Mouse (Mus musculus): Measurements from ENCODE around the gene Cldn6.

Cldn6 gene

DNA sequence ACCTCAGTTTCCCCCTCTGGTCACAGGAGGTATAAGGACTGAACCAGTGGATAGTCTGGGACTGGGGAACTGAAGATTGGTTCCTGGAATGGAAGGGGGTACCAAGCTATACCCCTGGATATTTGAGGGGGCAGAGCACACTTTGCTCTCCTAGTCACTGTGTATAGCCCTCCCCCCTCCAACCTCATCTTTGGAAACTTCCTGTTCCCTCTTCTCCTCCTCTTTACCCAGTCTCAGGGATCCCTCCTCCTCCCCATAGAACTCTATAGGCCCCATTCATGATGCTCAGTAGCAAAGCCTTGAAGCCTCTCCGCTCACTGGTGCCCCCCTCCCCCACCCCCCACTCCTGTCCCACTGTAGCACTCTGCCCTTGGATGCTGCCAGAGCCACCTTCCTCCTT lies 40.4 kb downstream of the Cldn6 start:
- DNase-seq (ENCODE audit: extremely low read depth, low read depth, low spot score), result no peak

DNA sequence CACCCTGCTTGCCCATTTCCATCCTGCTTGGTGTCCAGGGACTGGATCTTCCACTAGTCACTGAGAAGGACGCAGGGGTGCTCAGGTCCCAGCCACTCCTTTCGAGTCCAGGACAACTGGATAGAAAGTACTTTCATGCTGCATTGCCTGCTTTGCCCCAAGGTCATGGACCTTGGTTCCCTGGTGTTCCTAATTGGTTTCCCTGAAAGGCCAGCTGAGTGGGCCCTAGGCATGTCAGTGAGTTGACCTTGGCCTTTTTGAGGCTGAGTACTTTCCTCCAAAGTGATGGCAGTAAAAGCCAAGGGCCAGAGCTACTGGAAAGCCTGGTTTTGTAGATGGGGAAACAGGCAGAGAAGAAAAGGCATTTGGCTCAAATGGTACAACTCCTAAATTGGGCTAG lies 42.8 kb downstream of the Cldn6 start:
- DNase-seq (ENCODE audit: extremely low read depth, low read depth, low spot score), result no peak

DNA sequence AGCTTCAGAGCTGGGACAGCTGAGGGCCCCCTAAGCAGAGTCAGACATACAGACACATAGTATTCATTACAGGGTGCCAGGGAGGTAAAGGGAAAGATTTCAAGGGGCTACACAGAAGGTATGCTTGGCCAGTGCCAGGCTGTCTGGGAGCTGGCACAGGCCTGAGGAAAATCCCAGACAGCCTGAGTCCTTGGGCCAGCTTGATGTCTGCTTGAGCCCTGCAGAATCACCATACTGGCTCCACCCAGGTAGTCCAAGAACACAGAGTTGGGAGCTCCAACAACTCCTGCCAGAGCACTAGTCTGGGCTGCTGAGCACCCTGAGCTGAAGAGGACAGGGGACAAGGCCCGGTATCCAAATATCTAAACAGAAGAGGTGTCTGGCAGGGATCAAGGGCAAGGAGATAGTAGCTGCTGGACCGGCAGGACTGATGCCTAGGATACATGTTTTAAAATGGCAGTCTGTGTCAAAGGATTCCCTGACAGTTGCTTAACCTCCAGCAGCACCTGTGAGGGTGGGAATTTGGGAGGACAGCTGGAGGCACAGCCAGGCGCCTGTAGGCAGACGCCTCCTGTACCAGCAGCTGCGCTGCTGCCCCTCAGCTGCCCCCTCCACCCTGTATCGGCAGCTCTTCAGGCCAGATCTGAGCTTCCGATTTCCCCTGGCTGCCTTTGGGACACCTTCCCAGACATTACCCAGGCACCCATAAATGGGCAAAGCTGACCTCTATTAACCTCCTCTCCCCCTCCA lies 43.5 kb downstream of the Cldn6 start, which contains the start of gene 1520401A03Rik:
TSS of gene 1520401A03Rik (minus strand) at position 408 of the 750 bp plus-strand sequence.
- DNase-seq (ENCODE audit: extremely low read depth, low read depth, low spot score), result no peak

DNA sequence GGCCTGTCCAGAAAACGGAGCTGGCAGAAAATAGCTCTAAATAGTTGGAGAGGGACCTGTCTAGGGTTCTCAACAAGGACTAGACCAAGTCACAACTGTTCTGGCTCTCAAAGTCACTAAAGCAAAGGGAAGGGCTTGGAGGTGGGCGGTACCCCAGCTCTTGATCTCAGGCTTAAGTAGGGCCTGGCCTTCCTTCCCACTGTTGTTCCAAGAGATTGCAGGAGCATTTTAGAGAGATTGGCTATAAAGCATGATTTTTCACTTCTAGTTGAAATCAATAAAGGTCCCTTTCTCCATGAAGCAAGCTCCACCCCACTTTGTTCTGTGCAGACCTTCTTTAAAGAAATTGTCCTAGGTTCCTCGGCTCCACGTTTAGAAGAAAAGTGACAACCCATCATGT lies 46.4 kb downstream of the Cldn6 start:
- DNase-seq (ENCODE audit: extremely low read depth, low read depth, low spot score), result no peak

DNA sequence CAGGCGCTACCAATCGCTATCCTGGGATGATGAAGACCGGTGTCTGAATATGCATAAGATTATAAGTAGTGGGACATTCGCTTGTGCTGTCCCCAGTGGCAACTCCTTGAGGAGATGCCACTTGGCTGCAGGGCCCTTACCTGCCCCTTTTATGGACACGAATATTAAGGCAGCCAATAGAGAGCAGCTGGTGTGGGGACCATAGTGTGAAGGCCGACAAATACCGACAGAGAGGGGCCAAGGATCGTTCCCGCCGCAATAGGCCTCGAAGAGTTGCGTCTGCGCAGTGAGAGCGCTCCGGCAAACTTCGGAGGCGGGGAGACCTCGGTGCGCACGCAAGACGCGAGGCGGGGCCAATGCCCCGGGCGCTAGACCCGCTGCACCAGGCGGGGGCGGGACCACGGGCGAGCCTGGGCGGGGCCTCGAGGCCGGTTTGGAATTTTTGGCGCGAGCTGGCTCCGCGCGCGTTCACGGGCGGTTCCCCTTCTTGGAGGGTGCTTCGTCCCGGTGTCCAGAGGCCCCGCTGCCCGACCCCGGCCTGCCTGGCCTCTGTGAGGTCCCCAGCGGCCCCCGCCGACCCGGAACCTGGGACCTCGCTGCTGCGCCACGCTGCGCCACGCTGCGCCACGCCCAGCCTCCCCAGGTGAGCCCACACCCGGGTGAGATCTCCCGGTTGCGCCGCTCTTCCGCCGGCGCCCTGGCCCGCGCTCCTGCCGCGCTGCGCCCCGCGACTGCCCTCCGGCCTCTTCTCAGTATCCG lies 47.1 kb downstream of the Cldn6 start, which contains the start of gene Pkmyt1:
TSS of gene Pkmyt1 (plus strand) at position 338 of the 759 bp plus-strand sequence.
- DNase-seq (ENCODE audit: extremely low read depth, low read depth, low spot score), result no peak

DNA sequence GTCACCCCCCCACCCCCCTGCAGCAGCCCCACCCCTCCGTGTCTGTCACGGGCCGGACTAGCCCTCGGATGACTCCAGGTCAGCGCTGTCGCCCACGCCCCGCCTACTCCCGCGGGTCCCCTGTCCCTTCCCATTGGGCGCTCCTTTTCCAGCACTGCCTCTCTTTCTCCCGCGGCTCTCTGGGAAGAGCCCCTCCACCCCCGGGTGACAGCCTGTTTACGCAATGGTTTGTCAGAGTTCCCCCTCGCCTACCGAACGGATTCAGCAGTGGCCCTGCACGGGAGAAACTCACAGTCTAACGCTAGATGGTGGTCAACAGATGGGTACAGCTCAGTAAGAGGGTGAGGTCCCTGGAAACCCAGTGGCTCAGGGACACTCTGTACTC lies 47.7 kb downstream of the Cldn6 start:
- no peak for DNase-seq (ENCODE audit: extremely low read depth, low read depth, low spot score)

DNA sequence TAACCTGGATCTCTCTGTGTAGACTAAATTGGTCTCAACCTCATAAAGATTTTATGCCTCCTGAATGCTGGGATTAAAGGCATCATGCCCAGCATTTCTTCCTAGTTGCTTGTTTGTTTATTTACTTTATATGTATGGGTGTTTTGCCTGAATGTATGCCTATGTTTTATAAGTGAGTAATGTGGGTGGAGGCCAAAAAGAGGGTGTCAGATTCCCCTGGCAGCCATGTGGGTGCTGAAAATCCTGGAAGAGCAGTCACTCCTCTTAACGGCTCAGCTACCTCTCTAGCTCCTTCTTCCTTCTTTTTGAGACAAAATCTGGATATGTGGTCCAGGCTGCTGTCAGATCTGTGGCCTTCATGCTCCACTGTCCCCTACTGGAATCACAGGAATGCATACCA lies 51.4 kb downstream of the Cldn6 start:
- no peak for DNase-seq (ENCODE audit: extremely low read depth, low read depth, low spot score)

All from fat pad, adult 2 months (tissue).